Mouse (Mus musculus) ES-E14 (cell line): ENCODE measurements at regions not wholly inside any gene's neighbourhood (a gene's known extent, or its start where the extent isn't known, plus 50 kb on each side); places are given as distances from the start of the nearest gene placed in this dataset.

Source experiments
- CHD2 ChIP-seq: IDR thresholded peaks from 2 replicates; pipeline ENCODE4 v1.6.1; 2014; ENCODE audit warnings: mild to moderate bottlenecking, low read depth, low read length, inconsistent platforms
- HCFC1 ChIP-seq: IDR thresholded peaks from 2 replicates; pipeline ENCODE4 v1.6.1; 2012; ENCODE audit warnings: low read length, inconsistent platforms, borderline replicate concordance; ENCODE audit not compliant: insufficient read depth
- MAFK ChIP-seq: IDR thresholded peaks from 2 replicates; pipeline ENCODE4 v1.6.1; 2014; ENCODE audit warnings: mild to moderate bottlenecking, low read depth, low read length, inconsistent platforms; ENCODE audit not compliant: insufficient read depth
- ZC3H11A ChIP-seq: IDR thresholded peaks from 2 replicates; pipeline ENCODE4 v1.6.1; 2012; ENCODE audit warnings: low read depth, mild to moderate bottlenecking, inconsistent platforms, low read length, borderline replicate concordance

DNA sequence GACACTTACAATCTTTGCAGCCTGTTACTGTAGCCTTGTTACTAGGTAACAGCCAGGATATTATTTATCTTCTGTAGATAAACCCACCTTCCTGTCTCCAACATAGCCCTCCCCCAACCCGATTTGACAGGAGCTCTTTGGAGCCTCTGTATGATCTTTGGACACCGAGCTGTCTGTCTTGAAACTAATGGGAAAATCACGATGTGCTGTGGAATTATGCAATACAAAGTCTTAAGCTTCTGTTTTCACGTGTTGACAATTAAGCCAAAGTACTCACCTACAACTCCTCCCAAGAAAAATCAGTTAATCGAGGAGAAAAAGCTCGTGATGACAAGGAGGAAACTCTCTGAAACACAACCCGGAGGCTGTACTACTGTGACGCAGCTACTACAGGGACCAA is 65.9 kb upstream of the Adcy2 start:
- TF ChIP-seq MAFK: no peak
- TF ChIP-seq CHD2: no peak
- TF ChIP-seq HCFC1: no peak
- TF ChIP-seq ZC3H11A: no peak
